Mouse (Mus musculus): ENCODE results near the gene Cerkl.

GRCm38 (mm10) chr2:79292431-79292830, 164.2 kb downstream of the Cerkl start:
- TF ChIP-seq CTCF (IDR thresholded peaks at IDR 0.05; ENCODE audit: low read depth, low read length) (no peak), GATA1 (IDR thresholded peaks at IDR 0.05; ENCODE audit: borderline replicate concordance, low read length) (no peak)

Measured in G1E (cell line).